Mouse (Mus musculus): ENCODE measurements at regions not wholly inside any gene's neighbourhood (a gene's known extent, or its start where the extent isn't known, plus 50 kb on each side); places are given as distances from the start of the nearest gene placed in this dataset.

DNA sequence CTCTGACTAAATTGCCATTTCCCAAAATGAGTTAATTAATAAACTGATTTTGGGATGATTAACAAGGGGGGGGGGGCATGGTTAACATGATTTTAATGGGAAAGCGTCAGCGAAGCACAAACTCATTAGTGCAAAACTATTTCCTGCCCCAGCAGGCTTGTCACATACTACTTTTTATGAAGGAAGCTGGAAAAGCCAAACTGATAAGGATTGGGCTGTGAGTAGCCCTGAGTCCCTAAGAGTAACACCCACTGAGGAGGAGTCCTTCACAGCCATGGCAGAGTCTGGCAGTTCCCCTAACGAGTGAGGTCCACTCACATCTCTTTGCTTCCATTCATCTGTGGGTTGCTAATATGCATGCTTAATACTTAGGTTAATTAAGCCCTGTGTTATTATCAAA is 173.9 kb upstream of the Tenm4 start:
- no peak for TF ChIP-seq CTCF (IDR thresholded peaks at IDR 0.05; ENCODE audit: low read depth)
- no peak for TF ChIP-seq EP300 (IDR thresholded peaks at IDR 0.05; ENCODE audit: low read depth)
